Mouse (Mus musculus): ENCODE measurements at regions not wholly inside any gene's neighbourhood (a gene's known extent, or its start where the extent isn't known, plus 50 kb on each side); places are given as distances from the start of the nearest gene placed in this dataset.

DNA sequence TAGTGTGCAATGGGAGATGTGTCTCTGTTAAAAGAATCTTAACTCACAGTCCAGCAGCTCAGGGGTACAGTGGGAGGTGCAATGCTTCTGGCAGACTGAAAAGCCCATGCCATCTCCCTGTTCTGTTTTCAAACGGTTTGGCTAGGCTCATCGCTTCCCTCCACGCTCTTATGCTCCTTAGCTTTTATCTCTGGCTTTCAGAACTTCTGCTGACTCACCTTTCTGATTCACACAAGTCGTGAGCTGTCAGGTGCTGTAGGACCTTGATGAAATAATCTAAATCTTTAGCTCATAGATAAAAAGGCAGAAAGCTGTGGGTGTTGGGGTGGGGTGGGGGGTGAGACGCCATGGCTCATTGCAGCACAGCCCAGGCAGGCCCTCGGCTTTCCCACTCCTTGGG lies 93.1 kb upstream of the Atp6ap2 start:
- no peak for TF ChIP-seq CTCF (IDR thresholded peaks at IDR 0.05; ENCODE audit: insufficient read depth, low read depth, low read length)
- TF ChIP-seq POLR2A (IDR thresholded peaks at IDR 0.05; ENCODE audit: insufficient read depth, low read depth, low read length): no peak

Measured in olfactory bulb, adult 2 months (tissue).